ENCODE assay signal across 8 mouse cellular contexts in genomic region chr17:29268682-29269348, GRCm38 (mm10). TPM values are rescaled to one million over a fixed set of nuclear protein-coding genes. Genes with fewer than 3 reads are reported as not detected.
DNase-seq lines count a peak whose midpoint lies in the region; ATAC-seq and TF ChIP-seq lines count a peak whose summit lies in the region.

BC004004 (plus strand) TSS chr17:29268788.

- peak; percentile 86 for DNase-seq in WW6 (ENCODE audit: low read depth, low spot score)
- DNase-seq in cerebellum, postnatal 4 days (ENCODE audit: low spot score in 2 of 2), result peak; percentile 95 to 96
- DNase-seq in gastrocnemius, adult 2 months, result peak; percentile 98
- DNase-seq in hindbrain, postnatal 0 days (ENCODE audit: low spot score), result peak; percentile 98
- DNase-seq in left cerebral cortex, adult 2 months (ENCODE audit: extremely low spot score in 1 of 2, low spot score in 2 of 2), result peak; percentile 90 to 94
- DNase-seq in right cerebral cortex, adult 2 months (ENCODE audit: low spot score in 2 of 2), result peak; percentile 94
- DNase-seq in urinary bladder, postnatal 14 days (ENCODE audit: low spot score), result peak; percentile 94

- WGBS in hindbrain, postnatal 0 days, result under 1% methylated on average over 54 of the region's 63 CpGs

- TF ChIP-seq CTCF in gastrocnemius, adult 2 months (IDR thresholded peaks at IDR 0.05), result peak; percentile 96
- TF ChIP-seq CTCF in hindbrain, postnatal 0 days (IDR thresholded peaks at IDR 0.05; ENCODE audit: low read depth), result peak; percentile 77
- peak; percentile 90 for TF ChIP-seq CTCF in left cerebral cortex, adult 2 months (IDR thresholded peaks at IDR 0.05)

- intact Hi-C loops in gastrocnemius, adult 2 months (cut with DNase I), result loop anchor here (1.0 kb wide), 1 partner anchor 102 kb away; no protein-coding TSS in a partner anchor
- intact Hi-C loops in left cerebral cortex, adult 2 months (cut with DNase I), result loop anchor here (2.0 kb wide), 3 partner anchors 78 to 222 kb away; partner anchors contain the start of genes Mtch1 and Pim1

- no peaks in the 10 kb centered on the region for H3K9me3 ChIP-seq in hindbrain, postnatal 0 days (ENCODE audit: low read length)

- peak within 1 kb of the TSS; percentile 66 for H3K4me2 ChIP-seq in hindbrain, postnatal 0 days (ENCODE audit: low read depth, low read length)

- peak within 1 kb of the TSS; percentile 94 for H3K27ac ChIP-seq in gastrocnemius, adult 2 months
- H3K27ac ChIP-seq in hindbrain, postnatal 0 days, result peak within 1 kb of the TSS; percentile 91
- H3K27ac ChIP-seq in left cerebral cortex, adult 2 months, result peak within 1 kb of the TSS; percentile 89

- H3K4me3 ChIP-seq in gastrocnemius, adult 2 months, result peak within 1 kb of the TSS; percentile 85
- peak within 1 kb of the TSS; percentile 81 for H3K4me3 ChIP-seq in hindbrain, postnatal 0 days (ENCODE audit: low read length)
- H3K4me3 ChIP-seq in left cerebral cortex, adult 2 months, result peak within 1 kb of the TSS; percentile 84

- H3K9ac ChIP-seq in hindbrain, postnatal 0 days (replicated peaks; ENCODE audit: low read length), result peak within 1 kb of the TSS; percentile 91

- peaks cover 4% of the 10 kb centered on the region; the same call in 1 of the 2 replicates for H3K4me1 ChIP-seq in hindbrain, postnatal 0 days (ENCODE audit: insufficient read depth, low read length)

- H3K36me3 ChIP-seq in hindbrain, postnatal 0 days (ENCODE audit: insufficient read depth, low read length), result no peaks in the 10 kb centered on the region

- no peaks in the 10 kb centered on the region for H3K27me3 ChIP-seq in hindbrain, postnatal 0 days (ENCODE audit: insufficient read depth, low read length)

- ATAC-seq in hindbrain, postnatal 0 days, result peak; percentile 92
- peak; percentile 90 for ATAC-seq in megakaryocyte, adult 5-6 weeks (ENCODE audit: poor library complexity, severe bottlenecking)

RNA-seq across cellular contexts. Expression of gene BC004004, which starts in this region (rescaled TPM):
- 100 to 1,000 TPM; 110 to 121 TPM for total RNA-seq in gastrocnemius, adult 2 months (2021)
- 181 and 262 TPM in 2 replicates for total RNA-seq in hindbrain, postnatal 0 days (2014; rRNA removed)
- polyA plus RNA-seq in hindbrain, postnatal 0 days (2015; fragmentation: Nextera tagmentation; extraction: Ambion mirVana), result 139 and 145 TPM in 2 replicates
- total RNA-seq in left cerebral cortex, adult 2 months (2021), result 10 to 100 TPM; 78.9 to 85.0 TPM
- 65.8 and 70.1 TPM in 2 replicates for total RNA-seq in megakaryocyte, adult 5-6 weeks (2015)
- 81.0 and 89.2 TPM in 2 replicates for total RNA-seq in megakaryocyte, adult 5-6 weeks (2017)

Comparison
In these comparisons a context has a peak if more than half of its experiments do, and no peak if none do; other contexts are left out.
1. Peak in every context shown above with its lines: DNase-seq, ATAC-seq, H3K4me3 ChIP-seq and H3K27ac ChIP-seq.